Mouse (Mus musculus) kidney, adult 2 months (tissue): ENCODE measurements around the gene Zfp14.

Experiments
- CTCF ChIP-seq: fragments of 200-500 bp; conservative IDR thresholded peaks from 2 replicates; pipeline ENCODE4 v1.5.1; 2011; ENCODE audit warnings: low read depth, mild to moderate bottlenecking, control low read depth, low read length, moderate library complexity, mixed read lengths; ENCODE audit not compliant: insufficient read depth, insufficient read length
- POLR2A ChIP-seq: fragments of 200-500 bp; IDR thresholded peaks from one replicate; pipeline ENCODE4 v1.6.1; 2011; ENCODE audit warnings: low read depth, low read length, control low read depth

DNA sequence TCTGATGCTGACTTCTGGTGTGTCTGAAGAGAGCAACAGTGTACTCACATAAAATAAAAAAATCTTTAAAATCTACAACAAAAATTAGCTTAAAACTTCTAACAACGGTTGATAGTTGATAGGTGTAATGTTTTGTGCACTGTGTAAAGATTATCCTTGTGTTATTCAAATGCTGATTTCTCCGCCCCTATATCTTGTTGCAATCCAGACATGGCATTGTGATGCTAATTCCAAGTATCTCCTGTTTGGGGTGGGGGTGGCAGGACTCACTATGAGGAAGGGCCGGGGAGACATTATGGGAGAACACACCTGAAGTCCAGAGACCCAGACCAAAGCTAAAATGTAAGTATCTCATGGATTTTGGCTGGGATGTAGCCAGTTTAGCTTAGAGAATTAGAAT, 19.8 kb downstream of the Zfp14 start:
- TF ChIP-seq POLR2A (no peak), CTCF (no peak)
